Mouse (Mus musculus) liver, embryonic 13.5 days (tissue): ENCODE data around the gene Tmem80. TPM values are rescaled to one million over a fixed set of nuclear protein-coding genes. Genes with fewer than 3 reads are reported as not detected.
A peak's percentile ranks its signal among the peaks of the same experiment; 100 is the strongest.

Experiments used
- ATAC-seq: fragments of 200-750 bp; cut with Nextera tagmentation; 2 replicates; pipeline ENCODE4 v1.8.0; 2017; ENCODE audit warnings: low read depth, mild to moderate bottlenecking, moderate number of reproducible peaks, moderate library complexity
- DNase-seq: peaks from one replicate; pipeline ENCODE4 v3.0.0; 2022
- H3K27ac ChIP-seq: fragments of 300-500 bp; sonication (generic); 2 replicates; pipeline ENCODE4 v1.5.1; 2015; ENCODE audit warnings: moderate library complexity, mild to moderate bottlenecking, inconsistent platforms
- H3K27me3 ChIP-seq: fragments of 300-500 bp; sonication (generic); 2 replicates; pipeline ENCODE4 v1.6.1; 2015; ENCODE audit warnings: mild to moderate bottlenecking, inconsistent platforms
- H3K36me3 ChIP-seq: fragments of 300-500 bp; sonication (generic); 2 replicates; pipeline ENCODE4 v1.6.1; 2015; ENCODE audit warnings: mild to moderate bottlenecking, inconsistent platforms
- H3K4me1 ChIP-seq: fragments of 300-500 bp; sonication (generic); replicated peaks from 2 replicates; pipeline ENCODE4 v1.6.1; 2015; ENCODE audit warnings: inconsistent platforms
- H3K4me2 ChIP-seq: fragments of 300-500 bp; sonication (generic); 2 replicates; pipeline ENCODE4 v1.6.1; 2015; ENCODE audit warnings: inconsistent platforms, mild to moderate bottlenecking, moderate library complexity
- H3K4me3 ChIP-seq: fragments of 300-500 bp; sonication (generic); replicated peaks from 2 replicates; pipeline ENCODE4 v1.5.1; 2015; ENCODE audit warnings: mild to moderate bottlenecking, inconsistent platforms
- H3K9ac ChIP-seq: fragments of 300-500 bp; sonication (generic); 2 replicates; pipeline ENCODE4 v1.6.1; 2015; ENCODE audit warnings: mild to moderate bottlenecking, inconsistent platforms
- H3K9me3 ChIP-seq: fragments of 300-500 bp; sonication (generic); replicated peaks from 2 replicates; pipeline ENCODE4 v1.6.1; 2016; ENCODE audit warnings: inconsistent platforms
- WGBS: fragments of 180-500 bp; shearing (Covaris S2); methylation state at CpG from one replicate; pipeline ENCODE4 v1.1.7; 2015; ENCODE audit not compliant: insufficient replicate concordance; 5-methylcytosine and 5-hydroxymethylcytosine counted together
- polyA plus RNA-seq: library from polyadenylated mRNA; unstranded; fragments of >200 nt; fragmentation: Nextera tagmentation; extraction: Ambion mirVana; gene quantifications from 2 replicates; pipeline ENCODE4 v1.2.1, GENCODE M21; 2015

Gene Tmem80
- polyA plus RNA-seq, 1 experiment from 2014 or later = 19.6 TPM

DNA sequence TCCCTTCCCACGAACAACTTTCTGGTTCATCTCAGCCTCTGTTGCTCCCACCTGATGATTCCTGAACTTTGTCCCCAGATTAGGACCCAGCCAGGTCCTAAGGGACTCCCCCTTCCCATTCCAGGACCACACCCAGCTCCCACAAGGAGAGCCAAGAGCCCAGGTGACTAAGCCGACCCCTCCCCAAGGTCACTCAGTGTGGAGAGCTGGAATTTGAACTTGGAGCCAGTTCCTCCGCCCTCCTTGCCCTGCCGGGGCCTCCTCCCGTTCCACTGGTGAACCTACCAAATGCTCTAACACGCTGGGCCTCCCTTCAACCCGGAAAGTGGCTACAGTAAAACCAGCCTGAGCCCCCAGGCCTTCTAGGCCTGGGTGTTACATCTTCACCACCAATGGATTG, 12.5 kb downstream of the Tmem80 start:
- Histone ChIP-seq H3K9ac (peak overlapping the region; percentile 26; the same call in 1 of the 2 replicates), H3K27me3 (peaks cover 16% of the 10 kb centered on the region), H3K4me1 (peaks cover 36% of the 10 kb centered on the region), H3K9me3 (no peaks in the 10 kb centered on the region), H3K27ac (peak overlapping the region; percentile 79), H3K4me3 (0 out of 2 replicates have a peak overlapping the region, but pooled peaks have one; percentile 40), H3K36me3 (no peaks in the 10 kb centered on the region), H3K4me2 (peak overlapping the region; percentile 69)
- 61% methylated on average over 7 of the region's 7 CpGs for WGBS
- 0 out of 2 replicates have a peak, but pooled peaks have one; percentile 5 for ATAC-seq
- no peak for DNase-seq

DNA sequence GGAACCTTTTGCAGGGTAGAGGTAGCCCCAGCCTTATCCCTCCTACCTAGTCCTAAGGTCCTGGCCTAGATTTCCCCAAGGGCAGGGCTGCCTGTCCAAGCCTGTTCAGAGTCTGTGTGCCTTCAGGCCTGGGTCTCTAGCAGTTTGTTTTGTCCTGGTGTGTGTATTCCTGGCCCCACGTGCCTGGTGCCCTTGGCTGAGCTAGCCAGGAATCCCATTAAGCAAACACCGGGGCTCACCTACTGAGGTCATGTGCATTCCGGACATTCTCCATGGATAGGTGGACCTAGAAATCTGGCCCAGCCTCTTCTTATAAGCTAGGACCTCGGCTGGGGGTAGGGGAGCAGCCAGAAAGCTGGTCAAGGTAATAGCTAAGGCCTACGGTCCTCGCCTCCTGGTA, 12.9 kb downstream of the Tmem80 start:
- H3K4me3 ChIP-seq = no peak overlapping the region
- no peaks in the 10 kb centered on the region for H3K9me3 ChIP-seq
- peak overlapping the region; percentile 26; the same call in 1 of the 2 replicates for H3K9ac ChIP-seq
- H3K27me3 ChIP-seq = peaks cover 16% of the 10 kb centered on the region
- 69% methylated on average over 6 of the region's 6 CpGs for WGBS
- H3K4me2 ChIP-seq = 0 out of 2 replicates have a peak overlapping the region, but pooled peaks have one; percentile 69
- peaks cover 36% of the 10 kb centered on the region for H3K4me1 ChIP-seq
- DNase-seq = no peak
- peak; percentile 48 for ATAC-seq
- H3K27ac ChIP-seq = peak overlapping the region; percentile 79
- no peaks in the 10 kb centered on the region for H3K36me3 ChIP-seq

DNA sequence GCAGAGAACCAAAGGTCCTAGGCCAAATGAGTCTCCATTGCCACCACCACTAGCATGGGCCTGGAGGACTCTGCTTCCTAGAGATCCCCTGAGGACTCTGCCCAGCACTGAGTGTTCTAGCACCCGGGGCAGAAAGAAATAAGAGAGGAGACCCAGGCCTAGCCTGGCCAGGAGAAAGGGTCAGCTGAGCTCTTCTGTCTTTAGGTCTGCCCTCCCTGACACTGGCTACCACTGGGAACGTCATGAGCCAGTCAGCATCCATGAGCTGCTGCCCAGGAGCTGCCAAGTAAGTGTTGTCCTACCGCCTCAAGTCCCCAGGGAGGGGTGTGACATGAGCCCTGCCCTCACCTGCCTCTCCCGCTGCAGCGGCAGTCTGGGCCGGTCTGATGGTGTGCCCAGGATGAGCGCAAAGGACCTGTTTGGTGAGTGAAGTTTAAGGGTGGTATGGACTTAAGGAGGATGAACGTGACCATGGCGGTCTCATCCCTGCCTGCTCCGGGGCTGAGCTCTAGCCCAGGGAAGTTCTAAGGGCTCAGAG, 14.2 kb downstream of the Tmem80 start:
- H3K4me3 ChIP-seq = no peak overlapping the region

DNA sequence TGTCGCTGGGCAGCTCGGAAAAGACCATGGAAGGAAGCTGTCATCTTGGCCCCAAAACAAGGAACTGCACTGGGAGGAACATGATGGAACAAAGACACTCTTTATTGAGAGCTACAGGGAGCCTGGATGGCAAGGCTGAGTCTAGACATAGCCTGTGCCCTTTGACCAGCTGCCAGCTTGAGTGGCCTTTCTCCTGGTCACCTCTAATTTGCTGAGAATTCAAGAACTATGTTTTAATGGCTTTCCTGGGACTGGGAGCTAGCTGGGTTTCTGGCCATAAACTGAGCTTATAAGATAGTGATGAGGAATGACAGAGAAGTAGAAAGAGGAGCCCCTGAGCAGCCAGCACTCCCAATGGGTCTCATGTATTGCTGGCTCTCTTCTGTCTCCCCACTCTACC, 15.7 kb downstream of the Tmem80 start:
- Histone ChIP-seq H3K9ac (no peak overlapping the region), H3K4me2 (no peak overlapping the region)
- no peak for DNase-seq

More for the DNA sequence above, 14.2 kb downstream of the Tmem80 start:
- H3K36me3 ChIP-seq = no peaks in the 10 kb centered on the region
- H3K4me2 ChIP-seq = no peak overlapping the region
- H3K27ac ChIP-seq = no peak overlapping the region
- DNase-seq (no peak), ATAC-seq (no peak)
- peaks cover 16% of the 10 kb centered on the region for H3K27me3 ChIP-seq
- H3K9me3 ChIP-seq = no peaks in the 10 kb centered on the region
- H3K4me1 ChIP-seq = peaks cover 36% of the 10 kb centered on the region
- WGBS = 73% methylated on average over 10 of the region's 10 CpGs
- no peak overlapping the region for H3K9ac ChIP-seq

DNA sequence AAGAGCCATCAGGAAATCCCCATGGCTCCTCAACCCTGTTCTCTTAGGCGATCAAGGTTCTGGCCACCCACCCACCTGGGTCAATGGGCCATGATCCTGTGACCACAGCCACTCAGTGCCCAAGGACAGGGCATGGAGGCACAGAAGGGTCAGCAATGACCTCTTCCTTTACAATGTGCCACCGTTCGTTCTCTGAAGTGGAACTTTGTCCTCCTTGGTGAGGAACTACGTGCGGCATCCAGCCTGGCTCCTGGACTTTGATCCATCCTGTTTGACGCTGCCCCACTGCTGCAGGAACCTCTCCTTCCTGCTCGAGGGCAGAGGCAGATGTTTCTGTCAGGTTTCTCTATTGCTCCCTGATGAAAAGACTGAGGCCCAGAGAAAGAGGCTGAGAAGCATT, 16.2 kb downstream of the Tmem80 start:
- Histone ChIP-seq H3K36me3 (no peaks in the 10 kb centered on the region), H3K9ac (no peak overlapping the region), H3K4me3 (no peak overlapping the region), H3K27me3 (peaks cover 8% of the 10 kb centered on the region; the same call in 1 of the 2 replicates), H3K4me2 (no peak overlapping the region), H3K4me1 (peaks cover 21% of the 10 kb centered on the region), H3K9me3 (no peaks in the 10 kb centered on the region), H3K27ac (no peak overlapping the region)
- DNase-seq (no peak), ATAC-seq (no peak)
- WGBS = 56% methylated on average over 7 of the region's 7 CpGs

More for the DNA sequence above, 15.7 kb downstream of the Tmem80 start:
- H3K27ac ChIP-seq = no peak overlapping the region
- H3K4me3 ChIP-seq = no peak overlapping the region
- no peaks in the 10 kb centered on the region for H3K9me3 ChIP-seq
- peaks cover 25% of the 10 kb centered on the region for H3K4me1 ChIP-seq
- H3K27me3 ChIP-seq = peaks cover 12% of the 10 kb centered on the region
- ATAC-seq = no peak
- no peaks in the 10 kb centered on the region for H3K36me3 ChIP-seq
- WGBS = 65% methylated on average over 2 of the region's 2 CpGs

DNA sequence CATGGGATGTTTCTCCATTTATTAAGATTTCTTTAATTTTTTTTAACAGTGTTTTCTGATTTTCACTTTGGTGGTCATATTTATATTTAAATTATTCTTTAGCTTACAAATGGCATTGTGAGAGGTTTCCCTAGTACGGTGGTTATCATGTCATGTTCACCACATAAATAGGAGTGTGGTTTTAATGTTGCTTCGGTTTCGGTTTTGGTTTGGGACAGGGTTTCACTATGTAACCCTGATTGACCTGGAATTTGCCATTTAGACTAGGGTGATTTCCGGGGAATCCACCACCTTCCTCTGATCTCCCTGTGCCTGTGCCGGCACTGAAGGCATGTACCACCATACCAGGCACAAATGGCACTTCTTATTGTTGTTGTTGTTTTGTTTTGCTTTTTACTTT, 17.2 kb downstream of the Tmem80 start:
- no peaks in the 10 kb centered on the region for H3K27me3 ChIP-seq
- peaks cover 10% of the 10 kb centered on the region for H3K4me1 ChIP-seq
- no peaks in the 10 kb centered on the region for H3K36me3 ChIP-seq
- H3K27ac ChIP-seq = no peak overlapping the region
- H3K4me2 ChIP-seq = no peak overlapping the region
- no peak overlapping the region for H3K9ac ChIP-seq
- H3K9me3 ChIP-seq = no peaks in the 10 kb centered on the region
- WGBS = 74% methylated on average over 5 of the region's 5 CpGs
- no peak overlapping the region for H3K4me3 ChIP-seq
- ATAC-seq = no peak
- DNase-seq = no peak

DNA sequence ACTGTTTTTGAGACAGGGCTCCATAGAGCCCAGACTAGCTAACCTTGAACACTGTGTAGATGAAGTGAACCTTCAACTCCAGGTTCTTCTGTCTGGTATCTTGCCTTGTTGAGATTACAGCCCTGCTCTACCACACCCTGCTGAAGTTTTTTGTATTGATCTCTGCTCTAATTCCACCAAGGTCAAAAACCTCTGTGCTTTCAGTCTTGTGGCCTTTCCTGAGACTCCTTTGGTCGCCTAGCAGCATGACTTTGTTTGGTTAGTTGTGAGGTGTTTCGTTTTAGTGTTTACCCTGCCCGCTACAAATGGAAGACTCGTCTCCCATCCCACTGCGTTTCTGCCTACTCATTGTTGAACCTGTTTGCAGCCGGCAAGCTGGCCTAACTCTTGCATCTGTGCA, 23.5 kb downstream of the Tmem80 start:
- H3K4me1 ChIP-seq = no peaks in the 10 kb centered on the region
- no peak for ATAC-seq
- H3K36me3 ChIP-seq = no peaks in the 10 kb centered on the region
- no peak for DNase-seq
- H3K9me3 ChIP-seq = no peaks in the 10 kb centered on the region
- peaks cover 8% of the 10 kb centered on the region; the same call in 1 of the 2 replicates for H3K27me3 ChIP-seq
- H3K4me2 ChIP-seq = no peak overlapping the region
- no peak overlapping the region for H3K27ac ChIP-seq
- H3K4me3 ChIP-seq = no peak overlapping the region
- 60% methylated on average over 6 of the region's 6 CpGs for WGBS
- H3K9ac ChIP-seq = no peak overlapping the region

DNA sequence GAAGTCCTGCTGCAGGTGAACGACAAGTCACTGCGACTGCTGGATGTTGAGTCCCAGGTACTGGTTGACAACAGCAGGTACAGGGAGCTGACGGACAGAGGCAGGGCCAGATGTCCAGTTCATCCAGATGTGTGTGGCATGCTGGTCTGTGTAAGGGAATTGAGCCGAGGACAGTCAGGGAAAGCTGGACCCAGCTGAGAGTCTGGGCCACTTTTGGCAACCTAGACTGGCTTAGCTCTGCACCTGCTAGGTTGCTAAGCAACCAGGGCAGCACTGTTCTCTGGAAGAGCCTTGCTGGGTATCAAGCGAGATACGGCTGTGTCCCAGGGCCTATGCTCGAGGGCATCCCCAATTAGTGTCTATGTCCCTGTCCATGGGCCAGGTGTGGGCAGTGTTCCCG, 27.5 kb downstream of the Tmem80 start:
- H3K9ac ChIP-seq = no peak overlapping the region
- no peaks in the 10 kb centered on the region for H3K36me3 ChIP-seq
- WGBS = 70% methylated on average over 8 of the region's 8 CpGs
- peaks cover 27% of the 10 kb centered on the region for H3K27me3 ChIP-seq
- H3K27ac ChIP-seq = no peak overlapping the region
- DNase-seq = no peak
- 0 out of 2 replicates have a peak, but pooled peaks cover 2% of the 10 kb centered on the region for H3K4me1 ChIP-seq
- no peak overlapping the region for H3K4me3 ChIP-seq
- no peak for ATAC-seq
- H3K9me3 ChIP-seq = no peaks in the 10 kb centered on the region
- no peak overlapping the region for H3K4me2 ChIP-seq

DNA sequence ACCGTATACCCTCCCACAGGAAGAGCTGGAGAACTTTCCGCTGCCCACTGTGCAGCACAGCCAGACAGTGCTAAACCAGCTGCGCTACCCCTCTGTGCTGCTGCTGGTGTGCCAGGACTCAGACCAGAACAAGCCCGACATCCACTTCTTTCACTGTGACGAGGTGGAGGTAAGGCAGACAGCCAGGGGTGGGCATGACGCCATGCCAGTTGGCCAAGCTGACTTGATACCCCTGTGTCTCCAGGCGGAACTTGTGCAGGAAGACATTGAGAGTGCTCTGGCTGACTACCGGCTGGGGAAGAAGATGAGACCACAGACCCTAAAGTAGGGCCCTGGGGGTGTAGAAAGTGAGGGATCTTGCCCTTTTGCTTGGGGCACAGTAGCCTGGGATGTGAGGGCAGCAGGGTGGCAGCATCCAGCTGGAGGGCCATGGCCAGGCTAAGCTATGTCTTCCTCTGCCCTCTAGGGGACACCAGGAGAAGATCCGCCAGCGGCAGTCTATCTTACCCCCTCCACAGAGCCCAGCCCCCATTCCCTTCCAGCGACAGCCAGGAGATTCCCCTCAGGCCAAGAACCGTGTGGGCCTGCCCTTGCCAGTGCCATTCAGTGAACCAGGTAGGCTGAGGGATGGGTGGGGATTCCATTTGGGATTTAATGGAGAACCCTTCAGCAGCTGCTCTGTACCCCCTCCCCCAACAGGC, 28.2 kb downstream of the Tmem80 start:
- Histone ChIP-seq H3K27ac (no peak overlapping the region), H3K4me3 (no peak overlapping the region), H3K36me3 (no peaks in the 10 kb centered on the region), H3K9ac (no peak overlapping the region), H3K4me1 (0 out of 2 replicates have a peak, but pooled peaks cover 2% of the 10 kb centered on the region), H3K4me2 (no peak overlapping the region), H3K27me3 (peaks cover 35% of the 10 kb centered on the region), H3K9me3 (no peaks in the 10 kb centered on the region)
- ATAC-seq (peak; percentile 37; the same call in 1 of the 2 replicates), DNase-seq (no peak)
- 53% methylated on average over 12 of the region's 12 CpGs for WGBS

DNA sequence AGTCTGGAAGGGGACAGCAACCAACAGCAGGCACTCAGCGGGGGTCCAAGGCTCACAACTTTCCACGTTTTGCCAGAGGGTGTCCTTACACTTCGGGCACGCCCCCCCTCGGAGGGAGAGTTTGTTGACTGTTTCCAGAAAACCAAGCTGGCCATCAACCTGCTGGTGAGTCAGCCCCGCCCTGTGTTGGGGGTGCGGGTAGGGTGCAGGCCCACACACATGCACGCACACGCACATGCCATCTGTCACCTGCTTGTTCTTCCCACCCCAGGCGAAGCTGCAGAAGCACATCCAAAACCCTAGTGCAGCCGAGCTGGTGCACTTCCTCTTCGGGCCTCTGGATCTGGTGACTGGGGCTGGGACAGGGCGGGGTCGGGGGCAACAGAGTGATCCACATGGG, 29.4 kb downstream of the Tmem80 start:
- Histone ChIP-seq H3K9me3 (no peaks in the 10 kb centered on the region), H3K4me2 (no peak overlapping the region), H3K36me3 (no peaks in the 10 kb centered on the region), H3K27ac (no peak overlapping the region), H3K4me1 (peaks cover 8% of the 10 kb centered on the region), H3K27me3 (peaks cover 47% of the 10 kb centered on the region), H3K4me3 (no peak overlapping the region), H3K9ac (no peak overlapping the region)
- 56% methylated on average over 14 of the region's 14 CpGs for WGBS
- ATAC-seq = no peak
- DNase-seq = no peak

DNA sequence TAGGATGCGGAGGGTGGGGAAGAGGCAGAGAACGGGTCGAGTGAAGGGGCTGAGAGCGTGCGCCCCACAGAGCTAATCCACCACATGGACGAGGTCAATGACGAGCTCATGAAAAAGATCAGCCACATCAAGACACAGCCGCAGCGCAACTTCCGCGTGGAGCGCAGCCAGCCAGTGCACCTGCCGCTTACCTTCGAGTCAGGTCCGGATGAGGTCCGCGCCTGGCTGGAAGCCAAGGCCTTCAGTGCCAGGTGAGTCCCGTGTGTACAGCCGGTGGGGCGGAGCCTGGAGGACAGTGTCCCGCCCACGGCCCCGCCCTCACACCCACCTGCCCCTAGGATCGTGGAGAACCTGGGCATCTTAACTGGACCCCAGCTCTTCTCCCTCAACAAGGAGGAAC, 34.0 kb downstream of the Tmem80 start:
- Histone ChIP-seq H3K27ac (no peak overlapping the region), H3K4me3 (no peak overlapping the region), H3K4me1 (peaks cover 40% of the 10 kb centered on the region), H3K36me3 (no peaks in the 10 kb centered on the region), H3K4me2 (0 out of 2 replicates have a peak overlapping the region, but pooled peaks have one; percentile 3), H3K27me3 (peaks cover 42% of the 10 kb centered on the region), H3K9ac (no peak overlapping the region), H3K9me3 (no peaks in the 10 kb centered on the region)
- DNase-seq (no peak), ATAC-seq (no peak)
- 20% methylated on average over 24 of the region's 24 CpGs for WGBS
